Mouse (Mus musculus) urinary bladder, postnatal 4 days (tissue): ENCODE measurements around the gene Rab37.

ENCODE experiments used
- DNase-seq, 2 experiments: peaks; one replicate each; pipeline ENCODE4 v3.0.0; 2021 to 2022; ENCODE audit warnings: low spot score in 2 of 2

Rab37 gene

GRCm38 (mm10) chr11:115085064-115085463 lies 6.2 kb upstream of the Rab37 start:
- DNase-seq, result no peak

DNA sequence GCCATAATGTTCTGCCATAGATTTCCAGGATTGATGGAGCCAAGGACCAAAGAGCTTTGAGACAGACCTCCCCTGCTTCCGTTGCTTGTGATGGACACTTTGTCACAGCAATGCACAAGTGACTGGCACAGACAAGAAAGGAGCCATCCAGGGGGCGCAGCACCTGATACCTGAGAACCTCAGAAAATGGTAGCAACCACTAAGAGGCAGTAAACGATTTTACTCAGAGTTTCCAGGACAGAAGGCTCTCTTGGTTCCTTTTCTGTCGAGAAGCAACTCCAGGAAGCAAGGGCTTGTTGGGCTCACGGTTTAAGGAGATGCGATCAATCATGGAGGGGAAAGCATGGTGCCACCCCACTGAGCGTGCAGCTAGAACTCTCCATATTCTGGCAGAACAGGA lies 5.0 kb upstream of the Rab37 start:
- DNase-seq, result no peak

DNA sequence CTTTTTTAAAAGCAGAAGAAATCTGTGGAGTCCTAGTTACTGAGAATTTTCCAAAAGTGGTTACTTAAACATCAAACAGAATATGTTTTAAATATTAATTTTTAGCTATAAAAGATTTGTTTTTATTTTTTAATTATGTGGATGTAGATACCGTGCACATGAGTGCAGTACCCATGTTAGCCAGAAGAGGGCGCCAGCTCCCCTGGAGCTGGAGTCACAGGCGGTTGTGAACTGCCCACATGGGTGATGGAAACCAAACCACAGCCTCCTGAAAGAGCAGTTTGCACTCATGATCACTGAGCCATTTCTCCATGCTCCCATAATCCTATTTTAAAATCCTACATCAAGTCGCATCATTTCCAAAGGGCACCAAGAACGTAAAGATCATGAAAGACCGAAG lies 1.4 kb upstream of the Rab37 start:
- no peak for DNase-seq

GRCm38 (mm10) chr11:115092140-115092539 lies 909 bp downstream of the Rab37 start:
- DNase-seq, result no peak

- no peak for DNase-seq
These were observed 7.1 kb downstream of the Rab37 start for GRCm38 (mm10) chr11:115098203-115098932.

GRCm38 (mm10) chr11:115099241-115099840 lies 8.1 kb downstream of the Rab37 start:
- no peak for DNase-seq

GRCm38 (mm10) chr11:115100032-115100621 lies 8.9 kb downstream of the Rab37 start:
- no peak for DNase-seq

- no peak for DNase-seq
These were observed 9.5 kb downstream of the Rab37 start for GRCm38 (mm10) chr11:115100741-115101140.

GRCm38 (mm10) chr11:115101615-115102051 lies 10.4 kb downstream of the Rab37 start:
- DNase-seq, result no peak

DNA sequence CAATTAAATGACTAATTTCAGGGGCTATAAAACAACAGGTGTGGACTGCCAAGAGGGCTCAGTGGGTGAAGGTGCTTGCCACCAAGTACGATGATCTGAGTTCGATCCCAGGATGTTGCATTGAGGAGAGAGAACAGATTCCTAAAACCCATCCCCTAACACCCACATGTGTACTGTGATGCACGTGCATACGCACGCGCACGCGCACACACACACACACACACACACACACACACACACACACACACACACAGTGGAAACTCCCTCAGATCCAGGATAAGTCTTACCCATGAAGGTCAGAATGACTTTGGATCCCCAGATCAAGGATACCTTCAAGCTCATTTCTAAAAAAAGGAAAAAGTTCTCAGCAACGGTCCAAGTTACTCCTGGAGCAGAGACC lies 10.9 kb downstream of the Rab37 start:
- no peak for DNase-seq

DNA sequence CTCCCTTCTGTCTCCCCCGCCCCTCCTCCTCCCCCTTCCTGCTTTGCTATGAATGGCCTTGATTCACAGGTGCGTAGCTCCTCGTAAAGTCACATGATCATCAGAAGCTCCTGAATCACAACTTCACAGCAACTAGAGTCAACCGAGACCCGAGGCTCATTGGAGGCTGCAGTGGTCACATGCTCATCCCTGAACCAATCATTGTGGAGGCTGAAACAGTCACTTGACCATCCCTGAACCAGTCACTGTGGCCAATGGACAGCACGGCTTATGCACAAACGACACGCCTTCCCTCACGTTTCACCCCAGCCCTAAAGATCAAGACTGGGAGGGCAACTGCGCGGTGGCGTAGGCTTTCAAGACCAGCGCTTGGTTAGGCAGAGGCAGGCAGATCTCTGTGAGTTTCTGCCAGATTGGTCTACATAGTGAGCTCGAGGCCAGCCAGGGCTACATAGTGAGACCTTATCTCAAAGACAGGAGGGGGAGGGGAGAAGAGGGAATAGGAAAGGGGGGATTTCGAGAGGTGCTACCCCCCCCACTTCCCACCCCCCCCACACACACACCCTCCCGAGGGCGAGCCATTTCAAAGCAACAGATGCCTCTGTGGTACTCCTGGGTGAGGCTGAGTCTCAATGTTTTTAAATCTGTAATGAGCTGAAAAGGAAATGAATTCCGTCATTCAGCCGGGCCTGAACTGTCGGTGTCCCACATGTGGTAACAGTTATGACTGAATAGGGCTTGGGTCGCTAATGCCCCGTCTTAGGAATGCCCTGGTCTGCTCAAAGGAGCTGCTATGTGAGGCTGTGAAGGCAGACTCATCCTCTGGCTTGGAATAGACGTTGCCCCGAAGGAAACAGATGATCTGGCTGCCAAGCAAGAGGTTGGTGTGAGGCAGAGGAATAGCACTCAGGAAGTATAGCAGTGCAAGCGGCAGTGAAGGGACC lies 12.5 kb downstream of the Rab37 start:
- no peak for DNase-seq

- DNase-seq, result no peak
These were observed 13.7 kb downstream of the Rab37 start for GRCm38 (mm10) chr11:115104769-115105563.

- DNase-seq, result no peak
These were observed 15.4 kb downstream of the Rab37 start for GRCm38 (mm10) chr11:115106638-115107037.

- no peak for DNase-seq
These were observed 16.2 kb downstream of the Rab37 start for GRCm38 (mm10) chr11:115107403-115107916.

DNA sequence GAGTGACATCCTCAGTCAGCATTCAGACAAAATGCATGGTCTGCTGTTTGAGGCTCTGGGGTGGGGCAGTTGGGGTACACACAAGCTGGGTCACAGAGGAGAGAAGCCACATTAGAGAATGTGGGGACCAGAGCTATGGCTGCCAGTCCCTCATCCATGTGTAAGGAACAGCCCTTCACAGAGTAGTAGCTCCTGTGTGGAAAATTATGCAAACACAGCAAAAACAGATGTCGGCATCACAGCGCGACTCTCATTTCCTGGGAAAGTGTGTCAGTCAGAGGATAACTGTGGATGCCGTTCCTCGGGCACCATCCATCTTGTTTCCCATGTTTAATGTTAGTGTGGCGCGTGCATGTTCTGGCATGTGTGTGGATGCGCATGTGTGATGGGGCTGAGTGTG lies 16.9 kb downstream of the Rab37 start:
- DNase-seq, result no peak

GRCm38 (mm10) chr11:115110271-115110670 lies 19.0 kb downstream of the Rab37 start:
- no peak for DNase-seq

DNA sequence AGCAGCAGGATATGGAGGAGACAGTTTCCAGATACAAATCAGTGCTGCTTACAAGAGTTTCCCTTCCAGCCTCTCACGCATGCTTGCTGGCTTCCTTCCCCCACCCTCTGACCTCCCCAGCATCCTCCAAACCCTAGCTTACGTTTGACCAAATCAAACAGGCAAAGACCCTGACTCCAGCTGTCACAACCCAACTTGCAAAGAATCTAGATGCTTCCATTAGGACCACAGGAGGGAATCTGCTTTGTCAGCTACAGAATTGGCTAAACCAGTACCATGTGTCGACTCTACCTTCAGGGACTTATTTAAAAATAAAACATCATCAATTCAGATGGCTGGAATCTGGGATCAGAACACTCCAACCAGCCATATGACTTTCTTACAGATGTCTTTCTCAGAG lies 21.0 kb downstream of the Rab37 start:
- DNase-seq, result no peak

GRCm38 (mm10) chr11:115119409-115119808 lies 28.2 kb downstream of the Rab37 start:
- no peak for DNase-seq

GRCm38 (mm10) chr11:115128483-115128882 lies 37.3 kb downstream of the Rab37 start:
- DNase-seq, result no peak

- DNase-seq, result no peak
These were observed 38.4 kb downstream of the Rab37 start for GRCm38 (mm10) chr11:115129508-115130126.
